Mouse (Mus musculus): ENCODE results near the gene Tbc1d7.

Gene Tbc1d7

GRCm38 (mm10) chr13:43134468-43134867 lies 36.8 kb downstream of the Tbc1d7 start:
- DNase-seq (ENCODE audit: low spot score), result no peak

- DNase-seq (ENCODE audit: low spot score), result no peak
These were observed 37.9 kb downstream of the Tbc1d7 start for GRCm38 (mm10) chr13:43133400-43133799.

GRCm38 (mm10) chr13:43132859-43133258 lies 38.4 kb downstream of the Tbc1d7 start:
- DNase-seq (ENCODE audit: low spot score), result no peak

- no peak for DNase-seq (ENCODE audit: low spot score)
These were observed 39.5 kb downstream of the Tbc1d7 start for GRCm38 (mm10) chr13:43131741-43132191.

GRCm38 (mm10) chr13:43130161-43130560 lies 41.1 kb downstream of the Tbc1d7 start:
- DNase-seq (ENCODE audit: low spot score), result no peak

- DNase-seq (ENCODE audit: low spot score), result no peak
These were observed 46.6 kb downstream of the Tbc1d7 start for GRCm38 (mm10) chr13:43124683-43125074.

- DNase-seq (ENCODE audit: low spot score), result no peak
These were observed 47.2 kb downstream of the Tbc1d7 start for GRCm38 (mm10) chr13:43123895-43124682.

GRCm38 (mm10) chr13:43122306-43123070 lies 48.8 kb downstream of the Tbc1d7 start:
- no peak for DNase-seq (ENCODE audit: low spot score)

- DNase-seq (ENCODE audit: low spot score), result no peak
These were observed 58.2 kb downstream of the Tbc1d7 start for GRCm38 (mm10) chr13:43113141-43113540.

GRCm38 (mm10) chr13:43112707-43113106 lies 58.6 kb downstream of the Tbc1d7 start:
- no peak for DNase-seq (ENCODE audit: low spot score)

- DNase-seq (ENCODE audit: low spot score), result peak; percentile 35
These were observed 59.0 kb downstream of the Tbc1d7 start for GRCm38 (mm10) chr13:43112280-43112679.

- DNase-seq (ENCODE audit: low spot score), result no peak
These were observed 66.8 kb downstream of the Tbc1d7 start for GRCm38 (mm10) chr13:43104496-43104895.

- DNase-seq (ENCODE audit: low spot score), result no peak
These were observed 68.4 kb downstream of the Tbc1d7 start for GRCm38 (mm10) chr13:43102943-43103342.
